Mouse (Mus musculus) embryonic facial prominence, embryonic 15.5 days (tissue): Measurements from ENCODE around the gene Plekha6. TPM values are rescaled to one million over a fixed set of nuclear protein-coding genes. Genes with fewer than 3 reads are reported as not detected.

Source experiments
- ATAC-seq: fragments of 200-750 bp; cut with Nextera tagmentation; 2 replicates; pipeline ENCODE4 v1.8.0; 2017; ENCODE audit warnings: low read depth, moderate TSS enrichment; ENCODE audit not compliant: insufficient number of reproducible peaks, low FRiP score, low TSS enrichment
- H3K27ac ChIP-seq: fragments of 300-500 bp; sonication (generic); replicated peaks from 2 replicates; pipeline ENCODE4 v1.5.1; 2015; ENCODE audit warnings: mild to moderate bottlenecking, inconsistent platforms
- H3K27me3 ChIP-seq: fragments of 300-500 bp; sonication (generic); 2 replicates; pipeline ENCODE4 v1.6.1; 2015; ENCODE audit warnings: inconsistent platforms
- H3K36me3 ChIP-seq: fragments of 300-500 bp; sonication (generic); 2 replicates; pipeline ENCODE4 v1.6.1; 2015; ENCODE audit warnings: mild to moderate bottlenecking, inconsistent platforms
- H3K4me1 ChIP-seq: fragments of 300-500 bp; sonication (generic); 2 replicates; pipeline ENCODE4 v1.6.1; 2015; ENCODE audit warnings: inconsistent platforms
- H3K4me2 ChIP-seq: fragments of 300-500 bp; sonication (generic); replicated peaks from 2 replicates; pipeline ENCODE4 v1.6.1; 2015; ENCODE audit warnings: mild to moderate bottlenecking, inconsistent platforms
- H3K4me3 ChIP-seq: fragments of 300-500 bp; sonication (generic); replicated peaks from 2 replicates; pipeline ENCODE4 v1.5.1; 2015; ENCODE audit warnings: mild to moderate bottlenecking, inconsistent platforms
- H3K9ac ChIP-seq: fragments of 300-500 bp; sonication (generic); 2 replicates; pipeline ENCODE4 v1.6.1; 2015; ENCODE audit warnings: inconsistent platforms
- H3K9me3 ChIP-seq: fragments of 300-500 bp; sonication (generic); replicated peaks from 2 replicates; pipeline ENCODE4 v1.6.1; 2016; ENCODE audit warnings: inconsistent platforms
- WGBS: fragments of 180-500 bp; shearing (Covaris S2); methylation state at CpG from one replicate; pipeline ENCODE4 v1.1.7; 2015; 5-methylcytosine and 5-hydroxymethylcytosine counted together
- polyA plus RNA-seq: library from polyadenylated mRNA; unstranded; fragments of >200 nt; fragmentation: Nextera tagmentation; extraction: Ambion mirVana; gene quantifications from 2 replicates; pipeline ENCODE4 v1.2.1, GENCODE M21; 2015

The Plekha6 gene
- polyA plus RNA-seq, 1 experiment from 2014 or later, result 7.2 TPM

DNA sequence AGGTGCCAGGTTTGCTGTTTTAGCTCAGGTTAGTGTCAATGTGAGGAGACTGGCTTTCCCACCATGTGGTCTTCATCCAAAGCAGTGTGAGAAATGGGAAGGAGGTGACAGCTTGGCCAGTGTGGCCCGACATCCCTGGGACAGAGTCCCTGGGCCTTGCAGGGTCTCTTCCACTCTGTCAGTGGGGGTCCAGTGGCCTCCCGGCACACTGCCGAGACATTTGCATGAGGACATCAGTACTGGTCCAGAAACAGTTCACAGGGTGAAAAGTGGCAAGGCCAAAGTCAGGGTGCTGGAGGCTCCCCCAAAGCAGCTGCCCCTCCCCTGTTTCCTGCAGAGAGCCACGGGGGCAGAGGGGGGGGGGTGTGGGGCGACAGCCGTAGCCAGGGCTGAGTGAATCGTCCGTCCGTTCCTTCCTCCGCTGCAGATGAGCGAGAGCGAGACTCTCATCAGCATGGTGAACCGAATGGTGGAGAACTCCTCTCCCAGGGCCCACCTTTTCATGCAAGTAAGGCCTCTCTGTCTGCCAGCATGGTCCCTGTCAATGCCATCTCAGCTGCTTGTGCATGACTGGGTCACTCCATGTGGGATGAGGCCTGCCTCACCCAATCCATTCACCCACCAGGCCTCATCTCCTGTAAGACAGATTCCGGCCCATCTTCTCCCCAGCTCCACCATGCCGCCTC lies 115.1 kb downstream of the Plekha6 start:
- ATAC-seq, result no peak

DNA sequence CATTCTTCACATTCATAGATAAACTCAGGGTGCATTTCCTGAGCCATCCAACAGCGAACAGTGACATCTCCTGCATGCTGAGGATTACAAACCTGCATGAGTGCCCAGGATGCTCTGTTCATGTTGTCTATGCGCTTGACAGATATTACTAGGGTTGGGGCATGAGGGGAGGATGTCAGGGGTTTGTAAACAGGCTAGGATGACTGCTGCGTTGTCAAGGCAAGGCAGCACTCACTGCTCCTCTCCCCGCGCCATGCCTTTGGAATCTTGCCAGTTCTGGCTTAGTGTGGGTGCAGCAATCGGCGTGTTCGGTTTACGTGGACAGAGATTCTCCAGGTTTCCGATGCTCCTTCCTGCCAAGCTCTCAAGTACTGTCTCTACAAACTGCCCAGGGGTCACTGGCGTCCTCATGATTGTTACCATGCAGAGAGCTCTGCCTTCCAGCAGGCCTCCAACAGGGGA lies 115.7 kb downstream of the Plekha6 start:
- Histone ChIP-seq H3K4me2 (no peak overlapping the region), H3K9ac (no peak overlapping the region), H3K27me3 (no peaks in the 10 kb centered on the region), H3K4me3 (no peak overlapping the region), H3K9me3 (no peaks in the 10 kb centered on the region), H3K4me1 (no peaks in the 10 kb centered on the region), H3K27ac (no peak overlapping the region), H3K36me3 (no peaks in the 10 kb centered on the region)
- 60% methylated on average over 11 of the region's 11 CpGs for WGBS
- ATAC-seq, result no peak

More for the DNA sequence above, 115.1 kb downstream of the Plekha6 start:
- H3K9ac ChIP-seq, result no peak overlapping the region
- no peaks in the 10 kb centered on the region for H3K9me3 ChIP-seq
- no peaks in the 10 kb centered on the region for H3K27me3 ChIP-seq
- H3K4me2 ChIP-seq, result no peak overlapping the region
- H3K4me3 ChIP-seq, result no peak overlapping the region
- H3K4me1 ChIP-seq, result no peaks in the 10 kb centered on the region
- 76% methylated on average over 15 of the region's 15 CpGs for WGBS
- no peak overlapping the region for H3K27ac ChIP-seq
- H3K36me3 ChIP-seq, result no peaks in the 10 kb centered on the region

DNA sequence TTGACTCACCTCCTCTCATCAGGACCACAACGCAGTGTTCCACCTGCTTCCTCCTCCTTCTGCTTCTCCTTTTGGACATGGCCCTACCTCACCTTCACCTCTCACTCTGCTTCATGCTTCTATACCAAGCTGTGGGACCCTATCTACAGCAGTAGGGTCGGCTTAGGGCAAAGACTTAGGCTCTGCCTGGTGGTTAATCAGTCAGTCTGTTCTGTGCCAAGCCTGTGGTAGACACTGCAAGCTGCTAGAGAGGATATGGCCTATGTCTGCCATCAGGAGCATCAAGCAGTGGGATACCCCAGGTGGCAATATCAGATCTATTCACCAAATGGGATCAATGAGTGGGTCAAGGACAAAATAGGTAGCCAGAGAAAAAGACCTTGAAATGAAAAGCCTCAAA lies 116.5 kb downstream of the Plekha6 start:
- no peaks in the 10 kb centered on the region for H3K9me3 ChIP-seq
- H3K4me2 ChIP-seq, result no peak overlapping the region
- H3K9ac ChIP-seq, result no peak overlapping the region
- H3K4me3 ChIP-seq, result no peak overlapping the region
- no peaks in the 10 kb centered on the region for H3K36me3 ChIP-seq
- H3K4me1 ChIP-seq, result no peaks in the 10 kb centered on the region
- H3K27ac ChIP-seq, result no peak overlapping the region
- 76% methylated on average over 2 of the region's 2 CpGs for WGBS
- ATAC-seq, result no peak
- H3K27me3 ChIP-seq, result no peaks in the 10 kb centered on the region

DNA sequence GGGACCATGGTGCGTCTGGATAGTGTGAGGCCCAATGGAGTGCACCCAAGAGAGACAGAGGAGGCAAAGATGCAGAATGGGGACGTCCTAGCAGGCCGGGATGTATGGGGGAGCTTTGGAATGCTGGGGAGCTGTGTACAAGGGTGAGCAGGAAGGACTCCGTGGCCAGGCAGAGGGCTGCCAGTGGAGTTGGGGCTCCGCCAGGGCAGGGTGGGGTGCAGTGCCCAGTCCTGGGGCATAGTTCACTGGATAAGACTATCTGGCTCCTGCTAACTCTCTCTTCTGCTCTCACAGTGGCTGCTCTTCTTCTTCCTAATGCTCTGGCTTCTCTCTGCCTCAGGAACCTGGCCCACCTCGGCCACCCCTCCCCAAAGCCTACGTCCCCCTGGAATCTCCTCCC lies 121.9 kb downstream of the Plekha6 start:
- Histone ChIP-seq H3K4me3 (no peak overlapping the region), H3K9me3 (no peaks in the 10 kb centered on the region), H3K27me3 (no peaks in the 10 kb centered on the region), H3K36me3 (no peaks in the 10 kb centered on the region), H3K4me2 (no peak overlapping the region), H3K9ac (no peak overlapping the region), H3K27ac (no peak overlapping the region), H3K4me1 (no peaks in the 10 kb centered on the region)
- no peak for ATAC-seq
- 77% methylated on average over 7 of the region's 7 CpGs for WGBS

DNA sequence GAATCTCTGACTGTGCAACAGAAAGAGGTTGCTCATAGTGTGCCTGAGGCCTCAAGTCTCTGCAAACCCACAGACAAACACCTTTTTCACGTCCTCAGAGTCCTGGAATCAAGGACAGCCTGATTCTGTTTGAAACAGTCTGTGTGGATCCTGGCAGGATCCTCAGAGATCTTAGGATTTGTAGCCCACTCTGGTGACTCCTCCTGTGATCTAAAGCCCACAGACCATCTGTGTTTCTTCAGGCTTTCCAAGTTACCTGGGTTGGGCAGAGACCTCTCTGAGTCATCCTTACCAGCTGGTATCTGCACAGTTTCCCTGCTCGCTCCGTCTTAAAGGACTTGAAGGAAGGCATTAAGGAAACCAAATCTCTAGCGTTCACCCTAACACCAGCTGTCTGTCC lies 123.0 kb downstream of the Plekha6 start:
- Histone ChIP-seq H3K36me3 (no peaks in the 10 kb centered on the region), H3K27ac (no peak overlapping the region), H3K9me3 (no peaks in the 10 kb centered on the region), H3K9ac (no peak overlapping the region), H3K27me3 (no peaks in the 10 kb centered on the region), H3K4me2 (no peak overlapping the region), H3K4me3 (no peak overlapping the region), H3K4me1 (no peaks in the 10 kb centered on the region)
- WGBS, result 75% methylated on average over 4 of the region's 4 CpGs
- ATAC-seq, result no peak

DNA sequence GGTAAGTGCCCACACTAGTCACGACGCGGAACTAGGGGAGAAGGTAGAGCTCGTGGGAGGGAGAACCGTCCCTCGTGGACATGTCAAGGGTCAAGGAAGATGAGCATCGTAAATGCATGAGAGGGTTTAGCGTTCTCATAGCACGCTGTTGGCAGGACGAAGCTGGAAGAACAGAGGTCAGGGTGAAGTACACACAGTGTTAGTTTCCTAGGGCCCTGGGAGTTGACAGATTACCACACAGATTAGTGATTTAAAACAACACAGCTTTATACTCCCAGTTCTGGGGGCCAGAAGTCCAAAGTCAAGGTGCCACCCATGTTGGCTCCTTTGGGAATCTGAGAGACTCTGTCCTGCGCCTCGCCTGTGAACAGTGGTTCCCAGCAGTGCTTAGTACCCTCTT lies 123.9 kb downstream of the Plekha6 start:
- Histone ChIP-seq H3K36me3 (0 out of 2 replicates have a peak, but pooled peaks cover 3% of the 10 kb centered on the region), H3K4me1 (no peaks in the 10 kb centered on the region), H3K27me3 (no peaks in the 10 kb centered on the region), H3K9me3 (no peaks in the 10 kb centered on the region), H3K4me2 (no peak overlapping the region), H3K4me3 (no peak overlapping the region), H3K27ac (no peak overlapping the region), H3K9ac (no peak overlapping the region)
- WGBS, result 93% methylated on average over 12 of the region's 12 CpGs
- no peak for ATAC-seq

DNA sequence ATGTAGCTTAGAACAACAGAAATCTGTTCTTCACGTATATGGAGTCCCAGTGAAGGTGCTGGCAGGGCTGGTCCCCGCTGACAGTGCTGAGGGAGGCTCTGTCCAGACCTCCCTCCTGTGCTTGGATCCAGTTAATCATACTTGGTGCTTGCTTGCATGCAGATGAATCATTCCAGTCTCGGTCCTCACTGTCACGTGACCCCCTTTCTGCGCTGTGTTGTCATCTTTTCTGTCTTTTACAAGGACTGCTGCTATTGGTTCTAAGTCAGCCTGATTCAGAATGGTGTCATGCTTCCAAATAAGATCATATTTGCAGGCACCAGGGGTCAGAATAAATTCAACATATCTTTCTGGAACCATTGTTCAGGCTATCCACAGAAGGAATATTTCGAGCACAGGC lies 127.9 kb downstream of the Plekha6 start:
- Histone ChIP-seq H3K27ac (no peak overlapping the region), H3K4me3 (no peak overlapping the region), H3K27me3 (no peaks in the 10 kb centered on the region), H3K4me2 (no peak overlapping the region), H3K4me1 (peaks cover 18% of the 10 kb centered on the region), H3K9ac (no peak overlapping the region), H3K9me3 (no peaks in the 10 kb centered on the region), H3K36me3 (0 out of 2 replicates have a peak, but pooled peaks cover 3% of the 10 kb centered on the region)
- ATAC-seq, result no peak
- WGBS, result 83% methylated on average over 6 of the region's 6 CpGs

DNA sequence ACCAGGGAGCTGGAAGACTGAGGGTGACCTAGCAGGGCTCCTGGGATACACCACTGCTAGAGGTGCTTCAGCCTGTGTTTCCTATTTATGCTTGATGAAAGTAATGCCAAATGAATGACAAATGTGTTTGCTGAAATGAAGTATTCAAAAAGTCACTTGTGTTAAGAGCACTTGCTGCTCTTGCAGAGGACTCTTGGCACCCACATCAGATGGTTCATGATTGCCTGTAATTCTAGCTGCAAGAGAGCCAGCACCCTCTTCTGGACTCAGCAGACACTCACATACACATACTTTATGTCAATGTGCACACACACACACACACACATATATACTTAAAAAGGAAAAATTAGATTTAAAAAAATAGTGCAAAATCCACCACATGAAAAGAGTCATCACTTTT lies 128.6 kb downstream of the Plekha6 start:
- Histone ChIP-seq H3K4me2 (no peak overlapping the region), H3K27me3 (no peaks in the 10 kb centered on the region), H3K9me3 (no peaks in the 10 kb centered on the region), H3K36me3 (0 out of 2 replicates have a peak, but pooled peaks cover 3% of the 10 kb centered on the region), H3K4me1 (peaks cover 23% of the 10 kb centered on the region), H3K27ac (no peak overlapping the region), H3K4me3 (no peak overlapping the region), H3K9ac (no peak overlapping the region)
- no peak for ATAC-seq

DNA sequence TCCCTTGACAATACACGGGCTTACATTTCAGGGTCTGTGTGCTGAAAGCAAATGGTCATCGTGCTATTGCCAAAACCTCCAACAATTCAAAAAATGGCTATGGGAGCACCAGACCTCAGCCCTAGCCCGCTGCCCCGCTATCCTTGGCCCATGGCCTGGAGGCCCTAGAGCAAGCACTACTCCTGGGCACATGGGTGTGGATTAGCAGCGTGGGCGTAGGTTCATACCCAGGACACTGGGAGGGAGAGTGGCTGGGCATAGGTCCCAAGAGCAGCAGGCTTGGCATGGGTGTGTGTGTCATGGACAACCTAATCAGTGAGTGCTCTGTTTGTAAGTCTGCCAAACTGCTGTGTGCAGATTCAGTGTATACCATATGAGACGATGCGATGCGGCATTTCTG lies 132.4 kb downstream of the Plekha6 start:
- H3K4me3 ChIP-seq, result no peak overlapping the region
- peak; percentile 31; the same call in 1 of the 2 replicates for ATAC-seq
- H3K9me3 ChIP-seq, result no peaks in the 10 kb centered on the region
- H3K4me2 ChIP-seq, result no peak overlapping the region
- H3K9ac ChIP-seq, result no peak overlapping the region
- 58% methylated on average over 9 of the region's 9 CpGs for WGBS
- 0 out of 2 replicates have a peak, but pooled peaks cover 3% of the 10 kb centered on the region for H3K36me3 ChIP-seq
- H3K4me1 ChIP-seq, result peaks cover 37% of the 10 kb centered on the region
- no peak overlapping the region; the same call in 1 of the 2 replicates for H3K27ac ChIP-seq
- no peaks in the 10 kb centered on the region for H3K27me3 ChIP-seq

DNA sequence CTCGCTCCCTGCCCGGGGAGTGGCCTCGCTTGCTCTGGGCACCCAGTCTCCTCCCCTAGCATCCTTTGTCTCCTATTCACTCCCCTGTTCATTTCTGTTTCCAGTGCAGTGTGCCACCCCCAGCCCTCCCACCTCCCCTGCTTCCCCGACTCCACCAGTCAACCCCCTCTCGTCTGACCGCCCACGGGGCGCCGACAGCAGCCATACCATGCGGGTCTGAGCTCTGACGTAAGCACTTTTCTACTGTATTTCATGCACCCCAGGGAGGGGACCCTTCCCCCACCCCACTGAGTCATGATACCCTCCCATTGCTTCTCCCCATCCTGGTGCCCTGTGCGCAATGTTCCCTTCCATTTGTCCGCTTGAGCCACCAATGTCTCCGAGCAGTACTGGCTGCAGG lies 134.8 kb downstream of the Plekha6 start:
- 0 out of 2 replicates have a peak, but pooled peaks have one; percentile 11 for ATAC-seq
- Histone ChIP-seq H3K9ac (no peak overlapping the region), H3K4me2 (no peak overlapping the region; the same call in 1 of the 2 replicates), H3K4me3 (no peak overlapping the region), H3K4me1 (peaks cover 44% of the 10 kb centered on the region), H3K27me3 (no peaks in the 10 kb centered on the region), H3K27ac (no peak overlapping the region), H3K36me3 (no peaks in the 10 kb centered on the region), H3K9me3 (no peaks in the 10 kb centered on the region)
- WGBS, result 35% methylated on average over 14 of the region's 14 CpGs

DNA sequence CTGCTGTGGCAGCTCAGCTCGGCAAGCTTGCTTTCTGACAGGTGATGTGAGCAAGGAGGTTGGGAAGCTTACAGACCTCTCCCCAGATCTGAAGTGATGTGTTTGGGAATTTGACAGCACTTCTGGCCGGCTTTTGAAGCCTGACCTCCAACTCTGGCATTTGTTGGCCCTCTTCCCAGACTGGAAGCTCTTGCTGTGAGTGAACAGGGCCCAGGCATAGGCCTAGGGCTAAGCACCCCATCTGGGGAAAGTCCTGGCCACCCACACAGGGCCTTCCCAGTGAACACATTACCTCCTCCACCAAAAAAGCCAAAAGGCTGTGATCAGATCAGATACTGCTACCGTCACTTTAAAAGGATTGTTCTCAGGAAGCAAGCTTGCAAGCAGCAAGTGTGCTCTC lies 138.5 kb downstream of the Plekha6 start:
- Histone ChIP-seq H3K9me3 (no peaks in the 10 kb centered on the region), H3K4me3 (no peak overlapping the region), H3K4me1 (peaks cover 25% of the 10 kb centered on the region), H3K4me2 (no peak overlapping the region), H3K36me3 (no peaks in the 10 kb centered on the region), H3K9ac (no peak overlapping the region), H3K27me3 (no peaks in the 10 kb centered on the region), H3K27ac (0 out of 2 replicates have a peak overlapping the region, but pooled peaks have one; percentile 35)
- no peak for ATAC-seq
- WGBS, result 24% methylated on average over 3 of the region's 3 CpGs

DNA sequence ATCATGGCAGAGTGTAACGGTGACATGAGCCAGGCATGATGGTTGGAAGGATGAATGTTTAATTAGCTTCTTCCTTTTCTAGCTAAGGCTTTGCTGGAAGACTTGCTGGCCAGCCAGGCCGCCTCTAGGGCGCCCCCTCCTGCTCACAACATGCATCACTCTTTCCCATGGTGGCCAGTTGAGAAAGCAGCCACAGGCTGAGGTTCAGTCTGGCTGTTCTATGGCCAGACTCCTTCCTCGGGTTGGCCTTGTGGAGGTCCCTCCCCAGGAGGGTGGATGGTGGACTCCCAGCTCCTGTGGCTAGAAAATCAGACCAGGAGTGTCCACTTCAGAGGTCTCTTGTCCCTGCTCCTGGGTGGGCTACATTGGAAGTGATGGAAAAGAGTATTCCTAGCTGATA lies 142.8 kb downstream of the Plekha6 start:
- WGBS, result 7% methylated on average over 4 of the region's 4 CpGs
- Histone ChIP-seq H3K36me3 (no peaks in the 10 kb centered on the region), H3K4me1 (peaks cover 14% of the 10 kb centered on the region), H3K27me3 (no peaks in the 10 kb centered on the region), H3K4me3 (no peak overlapping the region), H3K9me3 (no peaks in the 10 kb centered on the region), H3K4me2 (no peak overlapping the region), H3K9ac (no peak overlapping the region), H3K27ac (no peak overlapping the region)
- ATAC-seq, result no peak
